Mouse (Mus musculus) heart, embryonic 13.5 days (tissue): ENCODE data around the gene Mtif3. TPM values are rescaled to one million over a fixed set of nuclear protein-coding genes. Genes with fewer than 3 reads are reported as not detected.

Experiments
- ATAC-seq: fragments of 200-750 bp; cut with Nextera tagmentation; 2 replicates; pipeline ENCODE4 v1.8.0; 2017; ENCODE audit warnings: moderate TSS enrichment; ENCODE audit not compliant: insufficient number of reproducible peaks, low FRiP score, low TSS enrichment; ENCODE audit errors: extremely low read depth
- H3K27ac ChIP-seq: fragments of 300-500 bp; sonication (generic); replicated peaks from 2 replicates; pipeline ENCODE4 v1.5.1; 2015; ENCODE audit warnings: moderate library complexity, mild to moderate bottlenecking, inconsistent platforms
- H3K27me3 ChIP-seq: fragments of 300-500 bp; sonication (generic); replicated peaks from 2 replicates; pipeline ENCODE4 v1.6.1; 2015; ENCODE audit warnings: mild to moderate bottlenecking, inconsistent platforms
- H3K36me3 ChIP-seq: fragments of 300-500 bp; sonication (generic); 2 replicates; pipeline ENCODE4 v1.6.1; 2015; ENCODE audit warnings: mild to moderate bottlenecking, inconsistent platforms
- H3K4me1 ChIP-seq: fragments of 300-500 bp; sonication (generic); 2 replicates; pipeline ENCODE4 v1.6.1; 2015; ENCODE audit warnings: inconsistent platforms
- H3K4me2 ChIP-seq: fragments of 300-500 bp; sonication (generic); 2 replicates; pipeline ENCODE4 v1.6.1; 2015; ENCODE audit warnings: inconsistent platforms, mild to moderate bottlenecking, moderate library complexity
- H3K4me3 ChIP-seq: fragments of 300-500 bp; sonication (generic); 2 replicates; pipeline ENCODE4 v1.5.1; 2015; ENCODE audit warnings: moderate library complexity, mild to moderate bottlenecking, inconsistent platforms
- H3K9ac ChIP-seq: fragments of 300-500 bp; sonication (generic); 2 replicates; pipeline ENCODE4 v1.6.1; 2015; ENCODE audit warnings: inconsistent platforms, mild to moderate bottlenecking, moderate library complexity
- H3K9me3 ChIP-seq: fragments of 300-500 bp; sonication (generic); 2 replicates; pipeline ENCODE4 v1.6.1; 2016; ENCODE audit warnings: inconsistent platforms
- whole genome bisulfite sequencing: fragments of 180-500 bp; shearing (Covaris S2); methylation state at CpG from one replicate; pipeline ENCODE4 v1.1.7; 2015; ENCODE audit warnings: mixed read lengths; 5-methylcytosine and 5-hydroxymethylcytosine counted together
- polyA plus RNA-seq: library from polyadenylated mRNA; unstranded; fragments of >200 nt; fragmentation: Nextera tagmentation; extraction: Ambion mirVana; gene quantifications from 2 replicates; pipeline ENCODE4 v1.2.1, GENCODE M21; 2015

The Mtif3 gene
- polyA plus RNA-seq, 1 experiment from 2014 or later: 22.7 TPM

DNA sequence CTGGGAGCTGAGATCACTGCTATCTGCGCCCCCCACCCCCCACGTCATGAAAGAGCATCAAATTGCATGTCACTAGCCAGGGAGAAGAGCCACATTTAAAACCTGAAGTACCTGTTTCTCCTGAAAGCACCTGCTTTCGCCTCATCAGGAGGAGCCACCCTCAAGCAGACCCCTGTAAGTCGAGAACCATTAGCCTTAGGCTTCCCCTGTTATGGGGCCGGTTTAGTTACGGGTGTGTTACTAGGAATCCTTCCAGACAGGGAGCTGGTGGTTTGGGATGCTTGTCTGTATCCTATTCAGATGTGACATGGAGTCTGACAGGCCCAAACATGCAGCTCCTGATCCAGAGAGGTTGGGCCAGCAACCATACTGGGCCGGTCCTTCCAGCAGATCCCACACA is 50.2 kb downstream of the Mtif3 start:
- no peak overlapping the region for H3K4me2 ChIP-seq
- no peak for ATAC-seq
- H3K36me3 ChIP-seq: no peaks in the 10 kb centered on the region
- no peak overlapping the region for H3K4me3 ChIP-seq
- WGBS: 80% methylated on average over 7 of the region's 7 CpGs
- H3K9ac ChIP-seq: no peak overlapping the region
- no peaks in the 10 kb centered on the region for H3K9me3 ChIP-seq
- H3K4me1 ChIP-seq: no peaks in the 10 kb centered on the region
- H3K27me3 ChIP-seq: peaks cover 27% of the 10 kb centered on the region
- H3K27ac ChIP-seq: no peak overlapping the region

DNA sequence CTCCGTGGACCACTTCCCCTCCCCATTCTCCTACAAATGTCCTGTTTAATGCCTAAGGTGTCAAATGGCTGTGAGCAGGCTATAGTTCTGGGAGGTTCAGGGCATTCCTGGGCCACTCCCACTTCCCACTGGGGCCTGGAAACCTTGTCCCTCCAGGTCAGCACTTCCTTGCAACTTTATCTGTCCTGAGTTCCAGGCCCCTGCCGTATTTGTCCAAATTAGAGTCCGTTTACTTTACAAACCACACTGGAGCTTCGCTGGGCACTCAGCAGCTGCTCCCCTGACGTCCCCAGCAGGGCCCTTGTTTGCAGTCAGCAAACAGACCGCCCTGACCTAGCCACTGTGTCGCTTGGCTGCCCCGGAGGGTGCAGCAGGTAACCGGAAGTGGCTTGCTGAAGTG is 51.4 kb downstream of the Mtif3 start:
- Histone ChIP-seq H3K27ac (no peak overlapping the region), H3K9me3 (no peaks in the 10 kb centered on the region), H3K4me1 (no peaks in the 10 kb centered on the region), H3K4me3 (no peak overlapping the region), H3K9ac (0 out of 2 replicates have a peak overlapping the region, but pooled peaks have one; percentile 5), H3K27me3 (peaks cover 36% of the 10 kb centered on the region), H3K4me2 (no peak overlapping the region), H3K36me3 (no peaks in the 10 kb centered on the region)
- WGBS: 9% methylated on average over 9 of the region's 9 CpGs
- no peak for ATAC-seq

DNA sequence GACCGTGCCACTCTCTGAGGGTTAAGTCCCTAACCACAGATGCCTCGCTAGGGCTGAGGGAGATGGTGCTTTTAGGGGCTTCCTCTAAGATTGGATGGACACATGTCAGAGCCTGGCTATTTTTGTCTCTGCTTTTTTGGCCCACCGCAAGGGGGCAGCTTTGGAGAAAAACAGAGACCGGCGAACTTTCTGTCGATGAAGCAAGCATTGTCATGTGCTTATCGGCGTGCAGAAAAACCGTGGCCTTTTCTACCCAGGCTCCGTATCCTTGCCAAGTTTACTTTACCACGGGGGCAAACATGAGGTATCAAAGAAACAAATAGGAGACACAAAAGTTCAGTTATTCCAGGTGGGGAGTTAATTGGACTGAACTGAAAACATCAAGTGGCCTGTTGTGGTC is 55.0 kb downstream of the Mtif3 start:
- H3K4me2 ChIP-seq: no peak overlapping the region
- no peak overlapping the region for H3K4me3 ChIP-seq
- H3K36me3 ChIP-seq: no peaks in the 10 kb centered on the region
- no peaks in the 10 kb centered on the region for H3K4me1 ChIP-seq
- no peak for ATAC-seq
- no peak overlapping the region for H3K27ac ChIP-seq
- no peak overlapping the region for H3K9ac ChIP-seq
- 38% methylated on average over 11 of the region's 11 CpGs for WGBS
- H3K27me3 ChIP-seq: peaks cover 19% of the 10 kb centered on the region; the same call in 1 of the 2 replicates
- H3K9me3 ChIP-seq: no peaks in the 10 kb centered on the region

GRCm38 (mm10) chr5:146907533-146907932 is 56.1 kb downstream of the Mtif3 start:
- 35% methylated on average over 5 of the region's 5 CpGs for WGBS
- no peak overlapping the region for H3K4me2 ChIP-seq
- H3K27ac ChIP-seq: no peak overlapping the region
- no peak overlapping the region for H3K9ac ChIP-seq
- no peaks in the 10 kb centered on the region for H3K4me1 ChIP-seq
- peaks cover 13% of the 10 kb centered on the region; the same call in 1 of the 2 replicates for H3K27me3 ChIP-seq
- H3K9me3 ChIP-seq: no peaks in the 10 kb centered on the region
- ATAC-seq: no peak
- H3K4me3 ChIP-seq: no peak overlapping the region
- H3K36me3 ChIP-seq: no peaks in the 10 kb centered on the region

DNA sequence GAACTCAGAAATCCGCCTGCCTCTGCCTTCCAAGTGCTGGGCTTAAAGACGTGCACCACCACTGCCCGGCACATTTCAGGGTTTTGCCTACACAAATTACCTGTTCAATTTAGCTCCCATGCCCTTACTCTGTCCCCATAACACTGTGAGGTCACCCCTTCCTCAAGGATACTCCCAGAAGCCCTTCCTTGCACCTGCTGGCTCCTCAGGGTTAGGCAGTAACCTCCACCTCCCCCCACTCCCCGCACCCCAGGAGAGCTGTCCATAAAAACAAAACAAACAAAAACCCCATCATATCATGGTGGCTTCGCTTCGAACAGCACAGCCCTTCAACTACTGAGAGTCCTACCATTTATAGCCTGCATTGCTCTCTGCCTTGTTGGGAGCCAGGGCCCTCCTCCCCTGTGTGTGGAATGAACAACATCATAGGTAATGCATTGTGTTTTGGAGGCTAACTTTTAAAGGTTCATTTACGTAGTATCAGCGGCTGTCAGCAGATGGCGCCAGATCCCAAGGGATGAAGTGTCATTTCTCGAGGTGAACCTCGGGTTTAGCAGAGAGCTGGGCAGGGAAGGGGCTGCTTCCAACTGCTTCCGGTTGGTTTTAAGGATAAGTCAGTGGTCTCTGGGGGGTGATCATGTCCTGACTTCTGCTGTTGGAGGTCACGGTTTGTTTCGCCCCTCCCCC is 58.0 kb downstream of the Mtif3 start:
- no peaks in the 10 kb centered on the region for H3K4me1 ChIP-seq
- H3K9me3 ChIP-seq: no peaks in the 10 kb centered on the region
- peak overlapping the region; percentile 31 for H3K4me3 ChIP-seq
- no peaks in the 10 kb centered on the region for H3K36me3 ChIP-seq
- H3K27ac ChIP-seq: no peak overlapping the region
- 22% methylated on average over 14 of the region's 14 CpGs for whole genome bisulfite sequencing
- ATAC-seq: no peak
- H3K9ac ChIP-seq: no peak overlapping the region
- H3K27me3 ChIP-seq: peaks cover 13% of the 10 kb centered on the region; the same call in 1 of the 2 replicates
- peak overlapping the region; percentile 56 for H3K4me2 ChIP-seq

DNA sequence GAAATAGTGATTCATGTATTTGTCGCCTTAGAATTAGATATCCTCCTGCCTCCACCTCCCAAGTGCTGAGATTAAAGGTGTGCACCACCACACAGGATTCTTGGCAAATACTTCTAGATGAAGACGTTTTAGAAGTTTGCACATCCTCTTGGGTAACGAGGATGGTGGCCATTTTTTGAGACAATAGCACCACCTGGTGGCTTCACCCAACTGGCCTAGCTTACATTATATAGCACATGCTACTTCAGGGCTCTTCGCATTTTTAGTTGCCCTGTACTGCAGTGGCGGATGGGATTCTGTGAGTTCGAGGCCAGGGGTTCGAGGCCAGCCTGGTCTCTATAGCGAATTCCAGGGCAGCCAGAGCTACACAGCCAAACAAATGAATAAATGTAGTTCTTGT is 59.2 kb downstream of the Mtif3 start:
- no peaks in the 10 kb centered on the region for H3K36me3 ChIP-seq
- no peak overlapping the region for H3K27ac ChIP-seq
- peaks cover 13% of the 10 kb centered on the region; the same call in 1 of the 2 replicates for H3K27me3 ChIP-seq
- H3K9ac ChIP-seq: no peak overlapping the region
- WGBS: 29% methylated on average over 8 of the region's 8 CpGs
- H3K4me1 ChIP-seq: no peaks in the 10 kb centered on the region
- no peak overlapping the region for H3K4me2 ChIP-seq
- no peaks in the 10 kb centered on the region for H3K9me3 ChIP-seq
- no peak overlapping the region for H3K4me3 ChIP-seq
- ATAC-seq: no peak

Other genes starting within 250 kb of the Mtif3 start
- gene Usp12, start 168.8 kb downstream of the Mtif3 start, polyA plus RNA-seq: 11.0 and 11.1 TPM in 2 replicates
- 348 and 372 TPM in 2 replicates for gene Rpl21, start 130.9 kb downstream of the Mtif3 start, polyA plus RNA-seq
- 8.1 and 10.7 TPM in 2 replicates for gene Rasl11a, start 118.7 kb downstream of the Mtif3 start, polyA plus RNA-seq
- 79.2 and 84.9 TPM in 2 replicates for gene Gtf3a, start 15.1 kb downstream of the Mtif3 start, polyA plus RNA-seq
- 10.3 and 10.8 TPM in 2 replicates for gene Lnx2, start 112.8 kb upstream of the Mtif3 start, polyA plus RNA-seq
- gene Polr1d, start 113.2 kb upstream of the Mtif3 start, polyA plus RNA-seq: 90.1 and 98.2 TPM in 2 replicates
- gene Gsx1, start 224.9 kb upstream of the Mtif3 start, polyA plus RNA-seq: not detected in 2 replicates